Mouse (Mus musculus): ENCODE measurements at regions not wholly inside any gene's neighbourhood (a gene's known extent, or its start where the extent isn't known, plus 50 kb on each side); places are given as distances from the start of the nearest gene placed in this dataset.
"Not testable (repeated sequence)": the region's sequence is repeated elsewhere in the genome, so short reads cannot be mapped to it uniquely, and the experiment has no call there.

DNA sequence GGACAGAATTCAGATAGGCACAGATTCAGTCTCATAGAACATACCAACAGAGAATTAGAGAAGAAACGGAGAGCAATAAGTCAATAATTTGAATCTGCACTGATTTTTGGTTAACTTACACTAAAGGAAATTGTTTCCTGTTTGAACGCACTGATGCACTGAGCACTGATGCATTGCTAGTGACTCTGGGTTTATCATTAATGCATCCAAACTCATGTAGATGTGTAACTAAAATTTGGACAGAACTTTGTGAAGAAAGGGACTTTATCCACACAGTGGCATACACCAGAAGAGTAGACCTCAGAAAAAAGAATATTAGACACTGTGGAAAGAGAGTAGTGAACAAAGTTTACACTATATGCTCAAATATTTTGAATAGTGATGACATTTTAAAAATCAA, 364.2 kb downstream of the Casp12 start:
- no peaks in the 10 kb centered on the region for H3K4me1 ChIP-seq (ENCODE audit: control insufficient read depth, insufficient read depth, low read length)
- TF ChIP-seq POLR2A (IDR thresholded peaks at IDR 0.05; ENCODE audit: borderline replicate concordance, extremely low read depth, insufficient read depth, insufficient read length), result no peak
- H3K9ac ChIP-seq (ENCODE audit: low read depth, low read length, severe bottlenecking), result no peak overlapping the region
- 86% methylated on average over 2 of the region's 2 CpGs for WGBS
- DNase-seq (ENCODE audit: low spot score) (no peak), ATAC-seq (ENCODE audit: low FRiP score, low read depth) (no peak)
- no peak overlapping the region for H3K27ac ChIP-seq (replicated peaks; ENCODE audit: low read depth, low read length)
- no peak overlapping the region for H3K4me3 ChIP-seq (replicated peaks; ENCODE audit: low read length)
- no peaks in the 10 kb centered on the region for H3K9me3 ChIP-seq (ENCODE audit: control insufficient read depth, low read length)
- H3K27me3 ChIP-seq (ENCODE audit: control insufficient read depth, insufficient read depth, low read length), result no peaks in the 10 kb centered on the region
- H3K36me3 ChIP-seq (ENCODE audit: control insufficient read depth, insufficient read depth, low read length), result no peaks in the 10 kb centered on the region
- H3K4me2 ChIP-seq (replicated peaks; ENCODE audit: low read depth, low read length, severe bottlenecking), result no peak overlapping the region

DNA sequence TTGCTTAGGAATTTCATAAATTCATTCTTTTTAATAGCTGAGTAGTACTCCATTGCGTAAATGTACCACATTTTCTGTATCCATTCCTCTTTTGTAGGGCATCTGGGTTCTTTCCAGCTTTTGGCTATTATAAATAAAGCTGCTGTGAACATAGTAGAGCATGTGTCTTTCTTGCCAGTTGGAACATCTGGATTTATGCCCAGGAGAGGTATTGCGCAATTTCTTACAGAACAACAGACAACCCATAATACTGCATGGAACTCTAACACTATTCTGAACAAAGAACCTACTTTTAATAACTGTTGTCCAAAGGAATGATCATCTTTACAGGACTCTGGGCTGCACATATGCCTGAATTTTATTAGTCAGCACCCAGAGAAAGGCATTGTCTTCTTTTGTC, 373.4 kb downstream of the Casp12 start:
- H3K27ac ChIP-seq (replicated peaks; ENCODE audit: low read depth, low read length); H3K36me3 ChIP-seq (ENCODE audit: control insufficient read depth, insufficient read depth, low read length); H3K9me3 ChIP-seq (ENCODE audit: control insufficient read depth, low read length); DNase-seq (ENCODE audit: low spot score); H3K4me2 ChIP-seq (replicated peaks; ENCODE audit: low read depth, low read length, severe bottlenecking); ATAC-seq (ENCODE audit: low FRiP score, low read depth); H3K4me3 ChIP-seq (replicated peaks; ENCODE audit: low read length); H3K4me1 ChIP-seq (ENCODE audit: control insufficient read depth, insufficient read depth, low read length); H3K27me3 ChIP-seq (ENCODE audit: control insufficient read depth, insufficient read depth, low read length); H3K9ac ChIP-seq (ENCODE audit: low read depth, low read length, severe bottlenecking): not testable (repeated sequence)
- WGBS, result 94% methylated on average over 2 of the region's 2 CpGs

- no peak for ATAC-seq (ENCODE audit: low FRiP score, low read depth)
- H3K4me1 ChIP-seq (ENCODE audit: control insufficient read depth, insufficient read depth, low read length), result no peaks in the 10 kb centered on the region
- no peaks in the 10 kb centered on the region for H3K36me3 ChIP-seq (ENCODE audit: control insufficient read depth, insufficient read depth, low read length)
- H3K27me3 ChIP-seq (ENCODE audit: control insufficient read depth, insufficient read depth, low read length), result no peaks in the 10 kb centered on the region
- no peak overlapping the region for H3K9ac ChIP-seq (ENCODE audit: low read depth, low read length, severe bottlenecking)
- H3K27ac ChIP-seq (replicated peaks; ENCODE audit: low read depth, low read length), result no peak overlapping the region
- H3K9me3 ChIP-seq (ENCODE audit: control insufficient read depth, low read length), result no peaks in the 10 kb centered on the region
- TF ChIP-seq POLR2A (IDR thresholded peaks at IDR 0.05; ENCODE audit: borderline replicate concordance, extremely low read depth, insufficient read depth, insufficient read length), result no peak
- no peak overlapping the region for H3K4me3 ChIP-seq (replicated peaks; ENCODE audit: low read length)
- H3K4me2 ChIP-seq (replicated peaks; ENCODE audit: low read depth, low read length, severe bottlenecking), result no peak overlapping the region
- no peak for DNase-seq (ENCODE audit: low spot score)
Observed at GRCm38 (mm10) chr9:5728843-5729242, 383.6 kb downstream of the Casp12 start.

DNA sequence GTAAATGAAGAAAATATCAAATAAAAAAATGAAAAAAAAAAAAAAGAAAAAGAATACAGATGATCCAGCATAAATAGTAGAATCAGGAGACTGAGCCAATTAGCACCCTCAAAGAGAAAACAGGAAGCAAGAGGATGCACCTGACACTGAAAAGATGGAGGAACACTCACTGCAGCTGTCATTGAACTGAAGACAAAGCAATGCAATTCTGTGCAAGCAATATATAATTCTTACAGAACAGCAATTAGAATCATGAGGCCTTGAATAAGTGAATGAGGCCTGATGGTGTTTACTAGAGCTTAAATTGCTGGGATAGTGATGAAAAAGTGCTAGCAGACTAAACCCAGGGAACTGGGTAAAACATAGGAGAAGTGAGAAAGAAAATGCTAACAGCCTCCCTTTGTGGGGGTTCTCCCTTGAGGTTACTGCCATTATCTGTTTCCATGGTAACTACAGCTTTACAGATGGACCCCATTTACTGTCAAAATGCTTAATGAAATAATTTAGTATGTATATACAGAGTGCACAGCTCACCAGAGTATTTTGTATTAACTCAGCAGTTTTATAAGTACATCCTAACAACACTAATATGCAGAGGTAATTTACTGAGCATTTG, 407.6 kb downstream of the Casp12 start:
- Histone ChIP-seq H3K27ac (replicated peaks; ENCODE audit: low read depth, low read length) (no peak overlapping the region), H3K9ac (ENCODE audit: low read depth, low read length, severe bottlenecking) (no peak overlapping the region), H3K4me1 (ENCODE audit: control insufficient read depth, insufficient read depth, low read length) (no peaks in the 10 kb centered on the region), H3K9me3 (ENCODE audit: control insufficient read depth, low read length) (no peaks in the 10 kb centered on the region; the same call in 1 of the 2 replicates), H3K27me3 (ENCODE audit: control insufficient read depth, insufficient read depth, low read length) (no peaks in the 10 kb centered on the region), H3K4me2 (replicated peaks; ENCODE audit: low read depth, low read length, severe bottlenecking) (no peak overlapping the region), H3K36me3 (ENCODE audit: control insufficient read depth, insufficient read depth, low read length) (no peaks in the 10 kb centered on the region), H3K4me3 (replicated peaks; ENCODE audit: low read length) (no peak overlapping the region)
- no peak for TF ChIP-seq POLR2A (IDR thresholded peaks at IDR 0.05; ENCODE audit: borderline replicate concordance, extremely low read depth, insufficient read depth, insufficient read length)
- DNase-seq (ENCODE audit: low spot score), result no peak
- ATAC-seq (ENCODE audit: low FRiP score, low read depth), result no peak

DNA sequence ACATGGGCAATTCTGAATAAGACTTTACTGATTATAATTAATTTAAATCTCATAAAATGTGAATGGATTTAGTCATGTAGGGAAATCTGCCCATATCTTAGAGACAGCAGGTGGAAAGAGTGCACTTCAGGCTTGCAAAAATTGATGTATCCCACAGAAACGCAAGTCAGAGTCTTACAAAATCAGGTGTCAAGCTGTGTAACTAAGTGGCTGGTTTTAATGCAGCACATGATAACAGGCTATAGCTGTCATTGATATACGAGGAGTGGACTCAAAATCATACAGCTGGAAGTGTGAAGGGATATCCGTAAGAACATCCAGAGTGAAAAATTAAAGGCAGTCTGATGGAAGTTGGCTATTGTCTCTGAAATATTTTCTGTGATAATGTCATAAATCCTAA, 408.6 kb downstream of the Casp12 start:
- Histone ChIP-seq H3K27me3 (ENCODE audit: control insufficient read depth, insufficient read depth, low read length) (no peaks in the 10 kb centered on the region), H3K36me3 (ENCODE audit: control insufficient read depth, insufficient read depth, low read length) (no peaks in the 10 kb centered on the region), H3K4me1 (ENCODE audit: control insufficient read depth, insufficient read depth, low read length) (no peaks in the 10 kb centered on the region), H3K9ac (ENCODE audit: low read depth, low read length, severe bottlenecking) (no peak overlapping the region), H3K9me3 (ENCODE audit: control insufficient read depth, low read length) (no peaks in the 10 kb centered on the region; the same call in 1 of the 2 replicates), H3K27ac (replicated peaks; ENCODE audit: low read depth, low read length) (no peak overlapping the region), H3K4me3 (replicated peaks; ENCODE audit: low read length) (no peak overlapping the region), H3K4me2 (replicated peaks; ENCODE audit: low read depth, low read length, severe bottlenecking) (no peak overlapping the region)
- ATAC-seq (ENCODE audit: low FRiP score, low read depth) (no peak), DNase-seq (ENCODE audit: low spot score) (no peak)
- no peak for TF ChIP-seq POLR2A (IDR thresholded peaks at IDR 0.05; ENCODE audit: borderline replicate concordance, extremely low read depth, insufficient read depth, insufficient read length)
- WGBS, result 82% methylated on average over 3 of the region's 3 CpGs

- Histone ChIP-seq H3K27ac (replicated peaks; ENCODE audit: low read depth, low read length) (no peak overlapping the region), H3K36me3 (ENCODE audit: control insufficient read depth, insufficient read depth, low read length) (no peaks in the 10 kb centered on the region), H3K9me3 (ENCODE audit: control insufficient read depth, low read length) (no peaks in the 10 kb centered on the region), H3K4me2 (replicated peaks; ENCODE audit: low read depth, low read length, severe bottlenecking) (no peak overlapping the region), H3K4me3 (replicated peaks; ENCODE audit: low read length) (no peak overlapping the region), H3K27me3 (ENCODE audit: control insufficient read depth, insufficient read depth, low read length) (no peaks in the 10 kb centered on the region), H3K4me1 (ENCODE audit: control insufficient read depth, insufficient read depth, low read length) (no peaks in the 10 kb centered on the region), H3K9ac (ENCODE audit: low read depth, low read length, severe bottlenecking) (no peak overlapping the region)
- WGBS, result 80% methylated on average over 2 of the region's 2 CpGs
- ATAC-seq (ENCODE audit: low FRiP score, low read depth) (no peak), DNase-seq (ENCODE audit: low spot score) (no peak)
- TF ChIP-seq POLR2A (IDR thresholded peaks at IDR 0.05; ENCODE audit: borderline replicate concordance, extremely low read depth, insufficient read depth, insufficient read length), result no peak
Observed at GRCm38 (mm10) chr9:5761215-5761614, 407.2 kb upstream of the Pdgfd start.

Data from limb, embryonic 14.5 days (tissue).